Mouse (Mus musculus) testis, adult 2 months (tissue): ENCODE measurements around the gene Jakmip3. TPM values are rescaled to one million over a fixed set of nuclear protein-coding genes. Genes with fewer than 3 reads are reported as not detected.

ENCODE experiments used
- H3K27ac ChIP-seq: fragments of 200-500 bp; 2 replicates; pipeline ENCODE4 v1.5.1; 2012; ENCODE audit warnings: low read depth, low read length; ENCODE audit not compliant: control insufficient read depth, insufficient read depth
- H3K27me3 ChIP-seq: fragments of 200-500 bp; 2 replicates; pipeline ENCODE4 v1.6.1; 2012; ENCODE audit warnings: mild to moderate bottlenecking, low read length, moderate library complexity; ENCODE audit not compliant: control insufficient read depth, insufficient read depth
- H3K36me3 ChIP-seq: fragments of 200-500 bp; 2 replicates; pipeline ENCODE4 v1.6.1; 2012; ENCODE audit warnings: mild to moderate bottlenecking, low read length; ENCODE audit not compliant: control insufficient read depth, insufficient read depth
- H3K4me1 ChIP-seq: fragments of 200-500 bp; 2 replicates; pipeline ENCODE4 v1.6.1; 2012; ENCODE audit warnings: low read length; ENCODE audit not compliant: control insufficient read depth, insufficient read depth
- H3K4me3 ChIP-seq: fragments of 200-500 bp; 2 replicates; pipeline ENCODE4 v1.5.1; 2012; ENCODE audit warnings: low read depth, mild to moderate bottlenecking, low read length, moderate library complexity, mixed read lengths; ENCODE audit not compliant: control insufficient read depth
- CTCF ChIP-seq: fragments of 200-500 bp; IDR thresholded peaks from 2 replicates; pipeline ENCODE4 v1.5.1; 2012; ENCODE audit warnings: low read depth, mild to moderate bottlenecking, inconsistent platforms, low read length, moderate library complexity; ENCODE audit not compliant: control insufficient read depth, insufficient read depth, insufficient replicate concordance
- POLR2A ChIP-seq: fragments of 200-500 bp; IDR thresholded peaks from 2 replicates; pipeline ENCODE4 v1.6.1; 2012; ENCODE audit warnings: low read depth, mild to moderate bottlenecking, inconsistent platforms, low read length, moderate library complexity; ENCODE audit not compliant: control insufficient read depth
- polyA plus RNA-seq: library from polyadenylated mRNA; depleted of rRNA; stranded (reverse); fragments of >200 nt; gene quantifications from 2 replicates; pipeline ENCODE4 v1.2.3, GENCODE M21; 2012; rRNA removed

Jakmip3 gene
- polyA plus RNA-seq, 1 experiment, result 3.6 TPM

DNA sequence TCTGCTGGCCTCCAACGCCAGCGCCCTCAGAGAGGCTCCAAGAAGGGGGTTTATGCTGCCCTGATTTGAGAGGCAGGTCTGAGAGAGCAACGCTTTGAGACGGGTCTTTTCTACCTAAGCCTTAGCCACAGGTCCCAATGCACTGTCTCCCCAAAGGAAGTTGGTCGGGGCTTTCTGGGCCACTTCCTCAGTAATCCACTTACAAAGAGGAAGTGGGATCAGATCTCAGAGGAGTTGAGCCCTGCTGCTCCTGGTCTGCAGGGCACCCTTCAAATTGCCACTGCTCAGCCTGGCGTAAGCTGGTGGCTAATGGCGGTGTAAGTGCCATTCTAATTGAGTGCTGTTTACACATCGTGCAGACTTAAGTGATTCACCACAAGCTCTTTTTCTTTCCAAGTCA, 191.0 kb downstream of the Jakmip3 start:
- no peak overlapping the region for H3K4me3 ChIP-seq
- H3K36me3 ChIP-seq, result no peaks in the 10 kb centered on the region
- no peaks in the 10 kb centered on the region for H3K4me1 ChIP-seq
- H3K27ac ChIP-seq, result no peak overlapping the region
- H3K27me3 ChIP-seq, result no peaks in the 10 kb centered on the region
- TF ChIP-seq POLR2A (no peak), CTCF (no peak)

- Histone ChIP-seq H3K4me3 (no peak overlapping the region), H3K36me3 (no peaks in the 10 kb centered on the region), H3K27me3 (no peaks in the 10 kb centered on the region), H3K4me1 (no peaks in the 10 kb centered on the region), H3K27ac (no peak overlapping the region)
- TF ChIP-seq POLR2A (no peak), CTCF (no peak)
Observed at GRCm38 (mm10) chr7:139133446-139133845, 192.9 kb downstream of the Jakmip3 start.

Other genes starting within 250 kb of the Jakmip3 start
- 109 and 119 TPM in 2 replicates for gene Ppp2r2d, start 94.7 kb upstream of the Jakmip3 start, polyA plus RNA-seq
- 24.5 and 28.5 TPM in 2 replicates for gene Mapk1ip1, start 94.5 kb upstream of the Jakmip3 start, polyA plus RNA-seq
- 8.0 and 8.8 TPM in 2 replicates for gene Bnip3, start 31.2 kb upstream of the Jakmip3 start, polyA plus RNA-seq
- gene Dpysl4, start 145.3 kb downstream of the Jakmip3 start, polyA plus RNA-seq, result 13.1 and 13.6 TPM in 2 replicates